Mouse (Mus musculus): Measurements from ENCODE around the gene Acsl6.

DNA sequence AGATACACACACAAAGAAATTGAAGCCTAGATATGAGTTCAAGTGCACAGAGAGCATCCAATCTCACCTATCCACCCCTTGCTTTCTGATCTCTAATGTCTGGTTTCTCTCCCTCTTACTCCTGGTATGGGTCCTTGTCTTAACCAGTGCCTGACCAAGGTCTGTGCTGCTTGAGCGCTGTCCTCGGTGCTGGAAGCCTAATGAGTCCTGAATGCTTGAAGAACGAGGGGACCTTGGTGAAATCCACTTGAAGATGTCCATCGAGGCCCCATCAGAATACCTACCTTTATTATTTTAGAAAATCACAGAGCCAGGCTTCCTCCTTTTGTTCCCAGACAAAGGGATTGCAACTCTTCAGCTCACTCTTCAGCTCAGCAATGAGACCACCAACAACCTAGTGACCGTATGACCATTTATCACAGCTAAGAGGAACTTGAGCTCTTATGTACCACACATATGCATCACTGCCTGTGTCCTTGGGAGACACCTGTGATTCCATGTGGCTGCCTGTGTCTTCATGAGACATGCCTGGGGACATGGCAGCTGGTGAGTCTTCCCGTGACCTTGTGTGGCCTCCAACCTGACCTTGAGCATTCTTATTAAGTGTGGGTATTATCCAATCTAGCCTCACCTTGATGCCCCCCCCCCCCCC lies 396 bp upstream of the Acsl6 start:
- TF ChIP-seq HCFC1 (IDR thresholded peaks at IDR 0.05; ENCODE audit: borderline replicate concordance, insufficient read depth, low read length) (no peak; the same call in 1 of the 2 replicates), MAFK (IDR thresholded peaks at IDR 0.05; ENCODE audit: insufficient read depth, low read depth, low read length) (no peak), CHD2 (IDR thresholded peaks at IDR 0.05; ENCODE audit: low read depth, low read length) (no peak), ZNF384 (IDR thresholded peaks at IDR 0.05; ENCODE audit: low read depth, low read length) (no peak), ZC3H11A (IDR thresholded peaks at IDR 0.05; ENCODE audit: borderline replicate concordance, low read depth, low read length) (no peak)

Data from ES-E14 (cell line).